Mouse (Mus musculus): ENCODE data around the gene Galntl6.

- TF ChIP-seq CTCF (conservative IDR thresholded peaks at IDR 0.05 in 1 of 2, IDR thresholded peaks at IDR 0.05 in 1 of 2; ENCODE audit: low read depth in 2 of 2, low read length in 2 of 2) (no peak), E2F4 (IDR thresholded peaks at IDR 0.05; ENCODE audit: insufficient replicate concordance, low read depth, low read length) (no peak), NELFE (IDR thresholded peaks at IDR 0.05; ENCODE audit: low read depth, low read length) (no peak), CHD2 (IDR thresholded peaks at IDR 0.05; ENCODE audit: low read length) (no peak)
Measured at GRCm38 (mm10) chr8:57757476-57757875, 1155.0 kb downstream of the Galntl6 start.

All from CH12.LX (cell line).